Mouse (Mus musculus) liver, embryonic 12.5 days (tissue): ENCODE measurements around the gene Ppcs. TPM values are rescaled to one million over a fixed set of nuclear protein-coding genes. Genes with fewer than 3 reads are reported as not detected.

Experiments used
- ATAC-seq: fragments of 200-750 bp; cut with Nextera tagmentation; 2 replicates; pipeline ENCODE4 v1.8.0; 2017; ENCODE audit warnings: moderate number of reproducible peaks, mild to moderate bottlenecking, moderate library complexity
- H3K27ac ChIP-seq: fragments of 300-500 bp; sonication (generic); 2 replicates; pipeline ENCODE4 v1.5.1; 2016; ENCODE audit warnings: mild to moderate bottlenecking
- H3K27me3 ChIP-seq: fragments of 300-500 bp; sonication (generic); replicated peaks from 2 replicates; pipeline ENCODE4 v1.6.1; 2016; ENCODE audit warnings: mild to moderate bottlenecking, moderate library complexity
- H3K36me3 ChIP-seq: fragments of 300-500 bp; sonication (generic); 2 replicates; pipeline ENCODE4 v1.6.1; 2016; ENCODE audit warnings: mild to moderate bottlenecking, moderate library complexity
- H3K4me1 ChIP-seq: fragments of 300-500 bp; sonication (generic); 2 replicates; pipeline ENCODE4 v1.6.1; 2016
- H3K4me2 ChIP-seq: fragments of 300-500 bp; sonication (generic); 2 replicates; pipeline ENCODE4 v1.6.1; 2016; ENCODE audit warnings: mild to moderate bottlenecking, moderate library complexity
- H3K4me3 ChIP-seq: fragments of 300-500 bp; sonication (generic); 2 replicates; pipeline ENCODE4 v1.5.1; 2016; ENCODE audit warnings: mild to moderate bottlenecking, moderate library complexity
- H3K9ac ChIP-seq: fragments of 300-500 bp; sonication (generic); 2 replicates; pipeline ENCODE4 v1.6.1; 2016; ENCODE audit warnings: mild to moderate bottlenecking, moderate library complexity
- H3K9me3 ChIP-seq: fragments of 300-500 bp; sonication (generic); replicated peaks from 2 replicates; pipeline ENCODE4 v1.6.1; 2016; ENCODE audit warnings: mild to moderate bottlenecking, moderate library complexity
- WGBS: fragments of 180-500 bp; shearing (Covaris S2); methylation state at CpG from one replicate; pipeline ENCODE4 v1.1.7; 2016; ENCODE audit not compliant: insufficient replicate concordance; 5-methylcytosine and 5-hydroxymethylcytosine counted together
- polyA plus RNA-seq: library from polyadenylated mRNA; unstranded; fragments of >200 nt; fragmentation: Nextera tagmentation; extraction: Ambion mirVana; gene quantifications from 2 replicates; pipeline ENCODE4 v1.2.1, GENCODE M21; 2016

Gene Ppcs
- polyA plus RNA-seq: 20.2 and 20.9 TPM in 2 replicates

GRCm38 (mm10) chr4:119422294-119422964, at the start of gene Ppcs, which contains the start of gene Zmynd12:
TSS of gene Ppcs (minus strand) at chr4:119422420.
TSS of gene Zmynd12 (plus strand) at chr4:119422814.
- Histone ChIP-seq H3K4me2 (peak within 1 kb of the TSS; percentile 95), H3K9ac (peak within 1 kb of the TSS; percentile 83), H3K4me1 (peaks cover 65% of the 10 kb centered on the region), H3K4me3 (peak within 1 kb of the TSS; percentile 79), H3K27ac (peak within 1 kb of the TSS; percentile 79), H3K9me3 (no peaks in the 10 kb centered on the region), H3K36me3 (peaks cover 3% of the 10 kb centered on the region; the same call in 1 of the 2 replicates), H3K27me3 (no peaks in the 10 kb centered on the region)
- WGBS: under 1% methylated on average over 52 of the region's 52 CpGs
- peak; percentile 92 for ATAC-seq

DNA sequence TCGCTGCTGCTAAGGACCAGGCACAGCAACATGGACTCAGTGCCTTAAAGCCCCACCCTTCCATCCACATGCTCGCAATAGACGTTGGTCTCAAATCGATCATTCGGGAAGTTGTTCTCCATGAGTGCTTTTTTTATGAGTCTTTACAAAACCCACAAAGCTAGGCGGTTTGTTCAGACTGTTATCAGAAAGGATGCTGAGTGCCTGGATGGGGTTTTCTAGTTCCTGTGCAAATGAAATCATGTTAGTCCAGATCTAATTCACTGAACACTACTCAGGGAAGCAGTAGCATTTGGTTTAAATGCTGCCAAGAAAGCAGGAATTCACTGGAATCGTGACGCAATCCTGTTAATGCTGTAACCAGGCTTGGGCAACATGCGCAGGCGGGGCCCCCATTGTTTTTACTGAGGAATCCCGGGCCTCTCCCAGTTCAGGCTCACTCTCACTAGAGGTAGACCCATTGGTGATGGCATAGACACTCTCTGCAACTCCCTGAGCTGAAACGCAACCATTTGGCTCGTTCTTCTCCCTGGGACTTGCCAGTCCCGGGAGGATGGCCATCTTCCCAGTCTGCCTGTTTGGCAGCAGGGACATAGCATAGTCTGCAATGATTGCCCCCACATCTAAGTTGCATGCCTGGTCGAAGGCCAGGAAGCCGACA, 45.6 kb upstream of the Ppcs start:
- no peak for ATAC-seq
- WGBS: 67% methylated on average over 16 of the region's 16 CpGs
- no peak overlapping the region for H3K27ac ChIP-seq
- no peaks in the 10 kb centered on the region for H3K27me3 ChIP-seq
- H3K9ac ChIP-seq: no peak overlapping the region
- no peak overlapping the region for H3K4me2 ChIP-seq
- no peaks in the 10 kb centered on the region for H3K36me3 ChIP-seq
- H3K4me1 ChIP-seq: no peaks in the 10 kb centered on the region
- H3K9me3 ChIP-seq: no peaks in the 10 kb centered on the region
- no peak overlapping the region for H3K4me3 ChIP-seq

GRCm38 (mm10) chr4:119465841-119466240, 43.6 kb upstream of the Ppcs start:
- no peak for ATAC-seq
- Histone ChIP-seq H3K4me2 (no peak overlapping the region), H3K4me1 (no peaks in the 10 kb centered on the region), H3K9me3 (no peaks in the 10 kb centered on the region), H3K9ac (no peak overlapping the region), H3K36me3 (no peaks in the 10 kb centered on the region), H3K27me3 (no peaks in the 10 kb centered on the region), H3K27ac (no peak overlapping the region), H3K4me3 (no peak overlapping the region)
- 72% methylated on average over 5 of the region's 5 CpGs for whole genome bisulfite sequencing

GRCm38 (mm10) chr4:119463756-119464419, 41.7 kb upstream of the Ppcs start:
- 60% methylated on average over 13 of the region's 13 CpGs for WGBS
- no peak overlapping the region for H3K4me2 ChIP-seq
- no peaks in the 10 kb centered on the region for H3K4me1 ChIP-seq
- no peak overlapping the region for H3K4me3 ChIP-seq
- no peaks in the 10 kb centered on the region for H3K9me3 ChIP-seq
- H3K36me3 ChIP-seq: no peaks in the 10 kb centered on the region
- no peak overlapping the region for H3K27ac ChIP-seq
- ATAC-seq: no peak
- H3K27me3 ChIP-seq: no peaks in the 10 kb centered on the region
- no peak overlapping the region for H3K9ac ChIP-seq

GRCm38 (mm10) chr4:119462858-119463755, 40.9 kb upstream of the Ppcs start:
- WGBS: 50% methylated on average over 11 of the region's 11 CpGs
- H3K4me2 ChIP-seq: no peak overlapping the region
- H3K9ac ChIP-seq: no peak overlapping the region
- no peak for ATAC-seq
- H3K27me3 ChIP-seq: no peaks in the 10 kb centered on the region
- H3K27ac ChIP-seq: no peak overlapping the region
- H3K9me3 ChIP-seq: no peaks in the 10 kb centered on the region
- H3K4me3 ChIP-seq: no peak overlapping the region
- H3K4me1 ChIP-seq: no peaks in the 10 kb centered on the region
- H3K36me3 ChIP-seq: no peaks in the 10 kb centered on the region

GRCm38 (mm10) chr4:119462457-119462856, 40.2 kb upstream of the Ppcs start:
- Histone ChIP-seq H3K4me2 (no peak overlapping the region), H3K4me3 (no peak overlapping the region), H3K27me3 (no peaks in the 10 kb centered on the region), H3K9ac (no peak overlapping the region), H3K4me1 (no peaks in the 10 kb centered on the region), H3K9me3 (no peaks in the 10 kb centered on the region), H3K27ac (no peak overlapping the region), H3K36me3 (no peaks in the 10 kb centered on the region)
- WGBS: 51% methylated on average over 3 of the region's 3 CpGs
- no peak for ATAC-seq

- ATAC-seq: no peak
- WGBS: 63% methylated on average over 8 of the region's 8 CpGs
- Histone ChIP-seq H3K4me3 (no peak overlapping the region), H3K9ac (no peak overlapping the region), H3K4me1 (no peaks in the 10 kb centered on the region), H3K27me3 (no peaks in the 10 kb centered on the region; the same call in 1 of the 2 replicates), H3K9me3 (no peaks in the 10 kb centered on the region), H3K4me2 (no peak overlapping the region), H3K27ac (no peak overlapping the region), H3K36me3 (no peaks in the 10 kb centered on the region)
Measured at GRCm38 (mm10) chr4:119460728-119461141, 38.5 kb upstream of the Ppcs start.

- H3K4me1 ChIP-seq: no peaks in the 10 kb centered on the region
- H3K4me2 ChIP-seq: no peak overlapping the region
- no peak overlapping the region for H3K27ac ChIP-seq
- no peak overlapping the region for H3K4me3 ChIP-seq
- no peaks in the 10 kb centered on the region; the same call in 1 of the 2 replicates for H3K27me3 ChIP-seq
- H3K9me3 ChIP-seq: no peaks in the 10 kb centered on the region
- 51% methylated on average over 5 of the region's 5 CpGs for WGBS
- no peaks in the 10 kb centered on the region for H3K36me3 ChIP-seq
- no peak for ATAC-seq
- no peak overlapping the region for H3K9ac ChIP-seq
Measured at GRCm38 (mm10) chr4:119460296-119460695, 38.1 kb upstream of the Ppcs start.

DNA sequence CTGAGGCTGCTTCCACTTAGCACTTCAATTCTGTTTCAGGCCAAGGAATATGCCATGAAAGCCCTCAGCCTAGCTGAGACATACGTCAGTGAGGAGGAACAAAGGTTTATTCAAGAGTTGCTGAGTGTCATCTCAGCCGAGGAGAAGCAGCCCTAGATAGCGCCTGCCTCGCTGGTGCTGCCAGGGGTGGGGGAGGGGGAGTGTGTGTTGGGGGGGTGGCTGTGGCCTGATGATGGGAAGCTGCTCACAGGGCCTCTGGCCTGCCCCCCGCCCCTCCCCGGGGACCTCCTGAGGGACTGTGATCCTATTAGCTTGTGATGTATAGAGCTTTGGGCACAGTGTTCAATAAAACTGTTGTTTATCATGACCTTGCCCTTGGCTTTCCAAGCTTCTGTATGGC, 31.3 kb upstream of the Ppcs start:
- Histone ChIP-seq H3K9me3 (no peaks in the 10 kb centered on the region), H3K4me2 (no peak overlapping the region), H3K9ac (no peak overlapping the region), H3K36me3 (no peaks in the 10 kb centered on the region), H3K27me3 (no peaks in the 10 kb centered on the region; the same call in 1 of the 2 replicates), H3K4me1 (no peaks in the 10 kb centered on the region), H3K27ac (no peak overlapping the region), H3K4me3 (no peak overlapping the region)
- no peak for ATAC-seq
- 21% methylated on average over 6 of the region's 6 CpGs for WGBS

DNA sequence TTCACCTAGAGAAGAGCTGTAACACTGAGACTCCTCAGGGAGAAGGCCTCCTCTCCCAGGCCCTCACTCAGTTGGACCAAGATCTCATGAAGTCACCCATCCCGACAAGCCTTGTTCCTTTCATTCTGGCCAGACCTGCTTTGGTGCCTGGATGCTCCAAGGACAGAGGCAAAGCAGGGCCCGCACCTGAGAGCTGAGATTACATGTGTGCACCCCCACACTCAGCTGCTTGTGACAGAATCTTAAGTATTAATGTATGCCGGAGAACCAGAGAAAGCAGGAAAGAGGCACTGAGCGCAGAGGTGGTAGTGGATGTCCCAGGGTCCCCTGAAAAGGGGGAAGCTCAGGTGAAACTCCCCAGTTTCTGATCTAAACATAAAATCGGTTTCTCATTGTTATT, 30.9 kb upstream of the Ppcs start:
- Histone ChIP-seq H3K27ac (no peak overlapping the region), H3K4me3 (no peak overlapping the region), H3K9me3 (no peaks in the 10 kb centered on the region), H3K36me3 (no peaks in the 10 kb centered on the region), H3K27me3 (no peaks in the 10 kb centered on the region; the same call in 1 of the 2 replicates), H3K9ac (no peak overlapping the region), H3K4me1 (no peaks in the 10 kb centered on the region), H3K4me2 (no peak overlapping the region)
- WGBS: 56% methylated on average over 5 of the region's 5 CpGs
- no peak for ATAC-seq

- WGBS: 59% methylated on average over 7 of the region's 7 CpGs
- H3K36me3 ChIP-seq: no peaks in the 10 kb centered on the region
- no peak overlapping the region for H3K27ac ChIP-seq
- H3K9me3 ChIP-seq: no peaks in the 10 kb centered on the region
- H3K4me2 ChIP-seq: no peak overlapping the region
- H3K9ac ChIP-seq: no peak overlapping the region
- peaks cover 6% of the 10 kb centered on the region; the same call in 1 of the 2 replicates for H3K4me1 ChIP-seq
- no peak for ATAC-seq
- no peak overlapping the region for H3K4me3 ChIP-seq
- H3K27me3 ChIP-seq: no peaks in the 10 kb centered on the region
Measured at GRCm38 (mm10) chr4:119450436-119450835, 28.2 kb upstream of the Ppcs start.
